Mouse (Mus musculus) stomach, embryonic 14.5 days (tissue): ENCODE measurements at regions not wholly inside any gene's neighbourhood (a gene's known extent, or its start where the extent isn't known, plus 50 kb on each side); places are given as distances from the start of the nearest gene placed in this dataset.

ENCODE experiments used
- ATAC-seq: fragments of 200-750 bp; cut with Nextera tagmentation; 2 replicates; pipeline ENCODE4 v1.8.0; 2017; ENCODE audit warnings: low read depth, moderate TSS enrichment; ENCODE audit not compliant: insufficient number of reproducible peaks, insufficient read depth, low FRiP score
- H3K27ac ChIP-seq: fragments of 300-500 bp; sonication (generic); 2 replicates; pipeline ENCODE4 v1.5.1; 2014; ENCODE audit warnings: mild to moderate bottlenecking, low read length, moderate library complexity, mixed read lengths
- H3K27me3 ChIP-seq: fragments of 300-500 bp; sonication (generic); 2 replicates; pipeline ENCODE4 v1.6.1; 2014; ENCODE audit warnings: low read length, control low read depth, mixed read lengths; ENCODE audit not compliant: control insufficient read depth, insufficient read depth
- H3K36me3 ChIP-seq: fragments of 300-500 bp; sonication (generic); 2 replicates; pipeline ENCODE4 v1.6.1; 2014; ENCODE audit warnings: mild to moderate bottlenecking, control low read depth, low read length, moderate library complexity, mixed read lengths; ENCODE audit not compliant: control insufficient read depth, insufficient read depth
- H3K4me1 ChIP-seq: fragments of 300-500 bp; sonication (generic); 2 replicates; pipeline ENCODE4 v1.6.1; 2014; ENCODE audit warnings: low read length, control low read depth, mixed read lengths; ENCODE audit not compliant: control insufficient read depth, insufficient read depth
- H3K4me2 ChIP-seq: fragments of 300-500 bp; sonication (generic); replicated peaks from 2 replicates; pipeline ENCODE4 v1.6.1; 2014; ENCODE audit warnings: low read depth, low read length, control low read depth
- H3K4me3 ChIP-seq: fragments of 300-500 bp; sonication (generic); 2 replicates; pipeline ENCODE4 v1.5.1; 2014; ENCODE audit warnings: low read depth, low read length, control low read depth
- H3K9ac ChIP-seq: fragments of 300-500 bp; sonication (generic); replicated peaks from 2 replicates; pipeline ENCODE4 v1.6.1; 2014; ENCODE audit warnings: low read depth, mild to moderate bottlenecking, control low read depth, low read length, moderate library complexity, mixed read lengths
- H3K9me3 ChIP-seq: fragments of 300-500 bp; sonication (generic); 2 replicates; pipeline ENCODE4 v1.6.1; 2016; ENCODE audit warnings: low read depth, low read length, control low read depth; ENCODE audit not compliant: control insufficient read depth
- WGBS: fragments of 180-500 bp; shearing (Covaris S2); extraction: QIAGEN DNeasy Blood & Tissue Kit; methylation state at CpG from one replicate; pipeline ENCODE4 v1.1.7; 2014; 5-methylcytosine and 5-hydroxymethylcytosine counted together

- Histone ChIP-seq H3K27me3 (0 out of 2 replicates have a peak, but pooled peaks cover 5% of the 10 kb centered on the region), H3K27ac (no peak overlapping the region), H3K9me3 (no peaks in the 10 kb centered on the region), H3K9ac (no peak overlapping the region), H3K36me3 (no peaks in the 10 kb centered on the region), H3K4me2 (no peak overlapping the region), H3K4me1 (no peaks in the 10 kb centered on the region), H3K4me3 (no peak overlapping the region)
- ATAC-seq = no peak
- WGBS = 76% methylated on average over 1 of the region's 1 CpGs
These were observed 334.2 kb downstream of the Bcor start for GRCm38 (mm10) chrX:11825948-11826347.

DNA sequence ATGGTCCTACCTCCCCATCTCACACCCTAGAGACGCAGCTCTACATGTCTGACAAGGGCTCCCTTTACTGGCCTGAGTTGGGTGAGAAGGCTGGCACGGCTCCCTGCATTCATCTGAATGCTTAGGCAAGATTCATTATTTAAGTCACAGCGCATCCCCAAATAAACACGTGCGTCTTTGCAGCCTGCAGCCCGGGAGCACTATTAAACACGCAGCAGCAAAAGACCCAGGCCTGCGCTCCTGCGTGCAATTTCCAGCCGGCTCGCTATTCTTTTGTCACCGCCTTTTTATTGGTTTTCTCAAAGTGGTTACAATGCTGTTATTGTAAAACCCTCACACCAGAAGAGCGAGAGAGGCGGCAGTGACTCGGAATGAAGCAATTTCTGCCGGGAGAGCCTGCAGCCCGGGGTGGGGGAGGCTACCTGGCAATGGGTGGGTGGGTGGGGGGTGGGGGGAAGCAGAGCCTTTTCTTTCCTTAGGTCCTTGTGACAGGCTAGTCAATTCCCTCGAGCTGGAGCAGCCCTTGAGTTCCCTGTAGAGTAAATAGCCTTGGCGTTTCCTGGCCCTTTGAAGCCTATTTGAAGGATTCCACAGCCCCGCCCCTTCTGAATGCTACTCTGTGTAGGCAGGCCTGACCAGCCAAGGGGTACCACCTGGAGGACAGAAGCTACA lies 333.3 kb downstream of the Bcor start:
- WGBS = 25% methylated on average over 20 of the region's 20 CpGs
- H3K9me3 ChIP-seq = no peaks in the 10 kb centered on the region
- H3K9ac ChIP-seq = no peak overlapping the region
- no peaks in the 10 kb centered on the region for H3K4me1 ChIP-seq
- no peaks in the 10 kb centered on the region for H3K36me3 ChIP-seq
- H3K27me3 ChIP-seq = 0 out of 2 replicates have a peak, but pooled peaks cover 5% of the 10 kb centered on the region
- H3K4me2 ChIP-seq = peak overlapping the region; percentile 14; the same call in 1 of the 2 replicates
- no peak overlapping the region for H3K27ac ChIP-seq
- no peak for ATAC-seq
- no peak overlapping the region for H3K4me3 ChIP-seq

DNA sequence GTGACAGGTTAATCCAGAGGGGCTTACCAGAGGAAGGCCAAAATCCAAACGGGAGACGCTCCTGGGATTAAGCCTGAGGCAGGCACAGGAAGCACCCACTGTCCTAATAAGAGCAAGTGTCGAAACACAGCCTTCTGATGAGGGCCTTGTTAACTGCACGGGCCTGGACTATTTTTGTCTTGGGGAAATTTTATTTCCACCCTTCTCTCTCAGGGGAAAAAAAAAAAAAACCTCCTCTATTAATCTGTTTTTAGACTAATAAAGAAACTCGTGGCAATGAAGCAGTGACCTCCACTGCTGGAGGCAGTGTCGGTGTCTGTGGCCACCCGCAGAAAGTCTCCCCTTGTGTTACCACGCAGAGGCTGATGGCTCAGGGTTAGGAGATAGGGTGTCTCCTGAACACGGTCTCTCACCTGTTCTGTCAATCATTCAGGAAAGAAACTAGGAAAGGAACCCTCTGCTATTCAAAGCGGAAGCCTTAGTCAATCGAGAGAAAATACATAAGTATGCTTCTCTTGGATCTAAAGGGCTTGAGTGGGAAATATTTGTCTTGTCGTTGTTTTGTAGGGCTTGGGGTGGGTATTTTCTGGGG lies 330.6 kb downstream of the Bcor start:
- H3K36me3 ChIP-seq = no peaks in the 10 kb centered on the region
- H3K9ac ChIP-seq = no peak overlapping the region
- WGBS = 66% methylated on average over 12 of the region's 12 CpGs
- no peak overlapping the region for H3K4me3 ChIP-seq
- H3K9me3 ChIP-seq = no peaks in the 10 kb centered on the region
- no peak for ATAC-seq
- H3K4me2 ChIP-seq = no peak overlapping the region
- no peak overlapping the region for H3K27ac ChIP-seq
- H3K27me3 ChIP-seq = 0 out of 2 replicates have a peak, but pooled peaks cover 5% of the 10 kb centered on the region
- H3K4me1 ChIP-seq = no peaks in the 10 kb centered on the region

DNA sequence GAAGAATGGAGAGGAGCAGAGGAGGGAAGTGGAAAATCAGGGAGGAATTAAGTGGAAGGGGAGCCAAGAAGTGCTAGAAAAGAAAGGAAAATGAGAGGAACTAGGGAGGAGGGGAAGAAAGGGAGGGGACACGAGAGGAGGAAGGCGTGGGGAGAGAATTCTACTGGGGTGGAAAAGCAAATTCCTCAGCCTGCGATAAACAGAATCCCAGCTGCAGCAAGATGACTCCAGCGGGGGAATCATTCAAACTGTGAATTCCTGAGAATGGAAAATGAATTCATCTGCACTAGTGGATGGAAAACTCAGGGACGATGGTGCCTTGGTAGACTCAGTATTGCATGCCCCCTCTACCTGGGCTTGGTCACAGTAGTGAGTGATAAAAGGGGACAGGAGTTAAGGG lies 322.6 kb downstream of the Bcor start:
- H3K4me3 ChIP-seq = no peak overlapping the region
- no peak for ATAC-seq
- no peak overlapping the region for H3K4me2 ChIP-seq
- no peak overlapping the region for H3K9ac ChIP-seq
- no peaks in the 10 kb centered on the region for H3K27me3 ChIP-seq
- peak overlapping the region; percentile 52; the same call in 1 of the 2 replicates for H3K27ac ChIP-seq
- H3K4me1 ChIP-seq = no peaks in the 10 kb centered on the region
- no peaks in the 10 kb centered on the region for H3K9me3 ChIP-seq
- WGBS = 40% methylated on average over 5 of the region's 5 CpGs
- no peaks in the 10 kb centered on the region for H3K36me3 ChIP-seq

DNA sequence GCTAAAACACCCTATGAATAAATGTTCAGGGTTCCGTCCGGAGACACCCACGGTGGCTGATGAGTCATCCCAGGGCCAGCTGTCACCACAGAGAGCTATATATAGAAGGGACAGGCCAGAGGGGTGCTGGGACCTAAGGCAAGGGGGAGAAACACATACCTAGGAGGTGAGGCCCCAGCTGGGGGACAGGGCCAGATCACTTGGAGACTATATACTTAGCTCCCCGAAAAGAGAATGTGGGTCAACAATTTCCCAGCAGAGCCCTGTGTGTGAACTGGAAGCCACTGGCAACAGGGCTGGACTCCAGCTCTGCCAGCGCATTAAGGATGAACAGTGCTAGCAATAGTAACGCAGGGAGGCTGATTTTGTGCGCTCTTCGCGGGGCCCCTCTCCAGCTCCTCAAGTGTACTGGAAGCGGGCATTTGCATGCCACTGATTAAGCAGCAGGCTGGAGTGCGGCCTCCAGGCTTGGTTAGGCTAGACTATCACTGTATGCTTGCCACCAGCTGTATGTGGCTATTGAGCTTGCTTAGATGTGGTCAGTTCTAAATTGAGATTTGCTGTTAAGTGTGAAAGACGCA lies 320.4 kb downstream of the Bcor start:
- Histone ChIP-seq H3K27ac (no peak overlapping the region), H3K9ac (no peak overlapping the region), H3K27me3 (no peaks in the 10 kb centered on the region), H3K9me3 (no peaks in the 10 kb centered on the region), H3K4me3 (no peak overlapping the region), H3K4me1 (no peaks in the 10 kb centered on the region), H3K4me2 (no peak overlapping the region), H3K36me3 (no peaks in the 10 kb centered on the region)
- 70% methylated on average over 12 of the region's 12 CpGs for WGBS
- no peak for ATAC-seq

GRCm38 (mm10) chrX:11840319-11841035 lies 319.7 kb downstream of the Bcor start:
- Histone ChIP-seq H3K4me2 (no peak overlapping the region), H3K9ac (no peak overlapping the region), H3K27me3 (no peaks in the 10 kb centered on the region), H3K9me3 (no peaks in the 10 kb centered on the region), H3K36me3 (no peaks in the 10 kb centered on the region), H3K4me1 (no peaks in the 10 kb centered on the region), H3K4me3 (no peak overlapping the region), H3K27ac (0 out of 2 replicates have a peak overlapping the region, but pooled peaks have one; percentile 16)
- 56% methylated on average over 11 of the region's 11 CpGs for WGBS
- ATAC-seq = no peak

DNA sequence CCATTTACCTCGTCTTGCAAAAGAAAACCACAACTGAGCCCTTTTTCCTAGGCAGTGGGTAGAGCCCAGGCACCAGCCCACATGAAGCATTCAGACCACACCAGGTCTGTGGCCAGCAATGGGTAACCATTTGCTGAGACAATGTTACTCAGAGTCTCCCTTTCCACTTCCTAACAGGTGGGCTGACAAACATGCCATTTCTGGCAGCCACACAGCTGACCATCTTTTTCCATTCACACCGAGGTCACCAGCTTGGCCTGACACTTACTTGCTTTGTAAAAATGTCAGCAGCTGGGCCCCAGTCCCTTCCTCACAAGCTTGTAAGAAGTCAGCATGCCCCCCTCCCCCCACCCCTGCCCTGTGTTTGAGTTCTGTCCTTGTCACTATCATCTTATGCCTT lies 314.6 kb downstream of the Bcor start:
- H3K9ac ChIP-seq = no peak overlapping the region
- no peak overlapping the region for H3K27ac ChIP-seq
- H3K9me3 ChIP-seq = no peaks in the 10 kb centered on the region
- no peaks in the 10 kb centered on the region for H3K4me1 ChIP-seq
- H3K4me3 ChIP-seq = no peak overlapping the region
- no peak overlapping the region for H3K4me2 ChIP-seq
- no peak for ATAC-seq
- H3K36me3 ChIP-seq = no peaks in the 10 kb centered on the region
- WGBS = 70% methylated on average over 2 of the region's 2 CpGs
- H3K27me3 ChIP-seq = no peaks in the 10 kb centered on the region

GRCm38 (mm10) chrX:11855910-11856309 lies 304.2 kb downstream of the Bcor start:
- no peak overlapping the region for H3K9ac ChIP-seq
- no peaks in the 10 kb centered on the region for H3K9me3 ChIP-seq
- no peaks in the 10 kb centered on the region for H3K36me3 ChIP-seq
- no peak overlapping the region for H3K4me2 ChIP-seq
- no peak overlapping the region for H3K4me3 ChIP-seq
- no peaks in the 10 kb centered on the region for H3K27me3 ChIP-seq
- ATAC-seq = no peak
- 60% methylated on average over 4 of the region's 4 CpGs for WGBS
- no peaks in the 10 kb centered on the region for H3K4me1 ChIP-seq
- no peak overlapping the region for H3K27ac ChIP-seq
